Mouse (Mus musculus): ENCODE results near the gene Nusap1. TPM values are rescaled to one million over a fixed set of nuclear protein-coding genes. Genes with fewer than 3 reads are reported as not detected.
"Not testable (repeated sequence)": the region's sequence is repeated elsewhere in the genome, so short reads cannot be mapped to it uniquely, and the experiment has no call there.

Gene Nusap1
- 1 to 10 TPM in 1 of 4 experiments, under 1 TPM in 3; 0.28 to 1.7 (median 0.37) TPM for total RNA-seq (2022)

GRCm38 (mm10) chr2:119618199-119618982 is at the start of gene Nusap1, which contains the start of gene Oip5:
Gene Nusap1 (plus strand): TSS chr2:119618298.
Gene Oip5 (minus strand): TSS chr2:119618469.
- DNase-seq (ENCODE audit: low spot score) = peak; percentile 94

- no peak for DNase-seq (ENCODE audit: low spot score)
These were observed 45.6 kb upstream of the Nusap1 start for GRCm38 (mm10) chr2:119572471-119572870.

- no peak for DNase-seq (ENCODE audit: low spot score)
These were observed 36.5 kb upstream of the Nusap1 start for GRCm38 (mm10) chr2:119581571-119581970.

GRCm38 (mm10) chr2:119583439-119583838 is 34.7 kb upstream of the Nusap1 start:
- no peak for DNase-seq (ENCODE audit: low spot score)

- no peak for DNase-seq (ENCODE audit: low spot score)
These were observed 33.8 kb upstream of the Nusap1 start for GRCm38 (mm10) chr2:119584282-119584681.

- peak; percentile 45 for DNase-seq (ENCODE audit: low spot score)
These were observed 30.7 kb upstream of the Nusap1 start for GRCm38 (mm10) chr2:119587383-119587782.

GRCm38 (mm10) chr2:119591247-119591646 is 26.9 kb upstream of the Nusap1 start:
- DNase-seq (ENCODE audit: low spot score) = no peak

- no peak for DNase-seq (ENCODE audit: low spot score)
These were observed 24.4 kb upstream of the Nusap1 start for GRCm38 (mm10) chr2:119593765-119594112.

GRCm38 (mm10) chr2:119594113-119594981 is 23.8 kb upstream of the Nusap1 start:
- DNase-seq (ENCODE audit: low spot score) = peak; percentile 99

GRCm38 (mm10) chr2:119595308-119595707 is 22.8 kb upstream of the Nusap1 start:
- no peak for DNase-seq (ENCODE audit: low spot score)

- DNase-seq (ENCODE audit: low spot score) = no peak
These were observed 21.2 kb upstream of the Nusap1 start for GRCm38 (mm10) chr2:119596781-119597330.

GRCm38 (mm10) chr2:119601027-119601426 is 17.1 kb upstream of the Nusap1 start:
- no peak for DNase-seq (ENCODE audit: low spot score)

- DNase-seq (ENCODE audit: low spot score) = not testable (repeated sequence)
These were observed 16.5 kb upstream of the Nusap1 start for GRCm38 (mm10) chr2:119601575-119601974.

GRCm38 (mm10) chr2:119602488-119602887 is 15.6 kb upstream of the Nusap1 start:
- no peak for DNase-seq (ENCODE audit: low spot score)

- no peak for DNase-seq (ENCODE audit: low spot score)
These were observed 14.2 kb upstream of the Nusap1 start for GRCm38 (mm10) chr2:119603909-119604308.

- DNase-seq (ENCODE audit: low spot score) = no peak
These were observed 12.6 kb upstream of the Nusap1 start for GRCm38 (mm10) chr2:119605361-119605973.

- no peak for DNase-seq (ENCODE audit: low spot score)
These were observed 11.1 kb upstream of the Nusap1 start for GRCm38 (mm10) chr2:119607023-119607422.

GRCm38 (mm10) chr2:119617841-119618198 is 278 bp upstream of the Nusap1 start:
- no peak for DNase-seq (ENCODE audit: low spot score)

GRCm38 (mm10) chr2:119619002-119619401 is 904 bp downstream of the Nusap1 start:
- not testable (repeated sequence) for DNase-seq (ENCODE audit: low spot score)

- DNase-seq (ENCODE audit: low spot score) = no peak
These were observed 3.2 kb downstream of the Nusap1 start for GRCm38 (mm10) chr2:119621302-119621701.

GRCm38 (mm10) chr2:119636781-119637180 is 18.7 kb downstream of the Nusap1 start:
- no peak for DNase-seq (ENCODE audit: low spot score)
